Mouse (Mus musculus): Measurements from ENCODE around the gene Smlr1.

GRCm38 (mm10) chr10:25536621-25537020, 554 bp upstream of the Smlr1 start:
- TF ChIP-seq CTCF (IDR thresholded peaks at IDR 0.05; ENCODE audit: borderline replicate concordance, control insufficient read depth, extremely low read depth, insufficient read depth, low read length, poor library complexity) (no peak), POLR2A (IDR thresholded peaks at IDR 0.05; ENCODE audit: control insufficient read depth, extremely low read depth, insufficient read depth, low read length, poor library complexity) (no peak)
